Mouse (Mus musculus) forebrain, embryonic 12.5 days (tissue): ENCODE data around the gene Rsu1. TPM values are rescaled to one million over a fixed set of nuclear protein-coding genes. Genes with fewer than 3 reads are reported as not detected.

ENCODE experiments used
- ATAC-seq: fragments of 200-750 bp; cut with Nextera tagmentation; 2 replicates; pipeline ENCODE4 v1.8.0; 2017; ENCODE audit warnings: moderate TSS enrichment; ENCODE audit not compliant: low FRiP score
- H3K27ac ChIP-seq: fragments of 300-500 bp; sonication (generic); 2 replicates; pipeline ENCODE4 v1.5.1; 2016; ENCODE audit warnings: mild to moderate bottlenecking
- H3K27me3 ChIP-seq: fragments of 300-500 bp; sonication (generic); 2 replicates; pipeline ENCODE4 v1.6.1; 2016; ENCODE audit warnings: mild to moderate bottlenecking
- H3K36me3 ChIP-seq: fragments of 300-500 bp; sonication (generic); replicated peaks from 2 replicates; pipeline ENCODE4 v1.6.1; 2016; ENCODE audit warnings: mild to moderate bottlenecking
- H3K4me1 ChIP-seq: fragments of 300-500 bp; sonication (generic); 2 replicates; pipeline ENCODE4 v1.6.1; 2016
- H3K4me2 ChIP-seq: fragments of 300-500 bp; sonication (generic); 2 replicates; pipeline ENCODE4 v1.6.1; 2016; ENCODE audit warnings: mild to moderate bottlenecking, moderate library complexity
- H3K4me3 ChIP-seq: fragments of 300-500 bp; sonication (generic); replicated peaks from 2 replicates; pipeline ENCODE4 v1.5.1; 2016; ENCODE audit warnings: mild to moderate bottlenecking
- H3K9ac ChIP-seq: fragments of 300-500 bp; sonication (generic); 2 replicates; pipeline ENCODE4 v1.6.1; 2016; ENCODE audit warnings: mild to moderate bottlenecking
- H3K9me3 ChIP-seq: fragments of 300-500 bp; sonication (generic); 2 replicates; pipeline ENCODE4 v1.6.1; 2016
- WGBS: fragments of 180-500 bp; shearing (Covaris S2); methylation state at CpG from one replicate; pipeline ENCODE4 v1.1.7; 2016; 5-methylcytosine and 5-hydroxymethylcytosine counted together
- polyA plus RNA-seq: library from polyadenylated mRNA; unstranded; fragments of >200 nt; fragmentation: Nextera tagmentation; extraction: Ambion mirVana; gene quantifications from 2 replicates; pipeline ENCODE4 v1.2.1, GENCODE M21; 2016

The Rsu1 gene
- polyA plus RNA-seq: 59.8 and 65.0 TPM in 2 replicates

DNA sequence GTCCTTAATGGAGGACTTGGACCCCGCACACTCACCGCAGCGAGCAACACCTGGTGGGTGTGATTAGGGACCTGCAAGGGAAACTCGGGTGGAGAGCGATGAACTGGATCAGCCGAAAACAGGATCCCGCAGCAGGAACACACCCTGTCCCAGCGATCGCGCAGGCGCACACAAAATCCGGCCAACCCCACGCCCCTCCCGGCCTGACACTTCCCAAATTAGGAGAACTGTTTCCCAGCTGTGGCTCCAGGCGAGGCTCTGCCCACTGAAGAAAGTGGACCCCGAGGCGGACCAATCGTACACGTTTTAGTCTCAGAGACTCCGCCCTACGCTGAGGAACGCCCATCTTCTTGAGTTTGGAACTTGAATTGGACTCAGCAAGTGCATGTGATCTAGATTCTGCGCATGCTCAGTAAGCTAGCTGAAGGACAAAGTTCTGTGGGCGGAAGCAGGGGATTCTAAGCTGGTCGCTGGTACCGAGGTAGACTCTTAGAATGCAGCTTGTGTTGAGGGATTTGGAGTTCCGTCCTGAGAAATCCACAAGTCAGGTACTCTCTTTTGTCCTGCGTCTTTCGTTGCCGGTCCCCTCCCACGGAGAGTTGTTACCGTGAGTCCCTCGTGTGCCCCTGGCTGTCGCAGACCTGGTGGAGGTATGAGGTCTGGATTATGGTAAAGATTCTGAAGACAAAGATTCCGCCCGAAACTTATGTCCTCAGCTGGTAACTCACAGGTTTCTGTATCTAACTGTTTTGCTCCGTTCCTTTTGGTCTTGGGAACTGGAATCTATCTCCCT is at the start of gene Rsu1:
Gene Rsu1, minus strand, starts transcription at position 251 of the 793 bp plus-strand sequence.
- Histone ChIP-seq H3K27ac (no peak within 1 kb of the TSS), H3K36me3 (no peaks in the 10 kb centered on the region), H3K4me2 (peak within 1 kb of the TSS; percentile 69), H3K4me3 (peak within 1 kb of the TSS; percentile 55), H3K27me3 (no peaks in the 10 kb centered on the region), H3K9ac (peak within 1 kb of the TSS; percentile 62), H3K4me1 (peaks cover 6% of the 10 kb centered on the region), H3K9me3 (no peaks in the 10 kb centered on the region)
- under 1% methylated on average over 37 of the region's 37 CpGs for WGBS
- ATAC-seq: peak; percentile 99

DNA sequence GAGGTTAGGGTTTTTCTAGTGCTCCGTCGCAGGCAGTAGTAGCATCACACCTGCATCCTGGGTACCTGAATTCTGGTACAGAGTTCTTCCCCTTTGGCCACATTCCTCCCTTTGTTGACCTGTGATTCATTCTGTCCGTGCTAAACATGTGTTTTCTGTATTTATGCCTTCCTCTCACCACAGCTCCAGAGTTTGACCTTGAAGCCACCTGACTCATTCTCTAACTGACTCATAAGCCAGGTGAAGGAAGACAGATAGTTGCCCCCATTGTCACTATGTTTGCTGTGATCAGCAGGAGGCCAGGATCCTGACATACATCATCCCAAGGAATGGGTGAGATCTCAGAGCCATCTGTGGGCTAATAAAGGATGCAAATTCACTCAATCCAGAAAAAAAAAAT is 32.2 kb upstream of the Rsu1 start:
- no peak for ATAC-seq

DNA sequence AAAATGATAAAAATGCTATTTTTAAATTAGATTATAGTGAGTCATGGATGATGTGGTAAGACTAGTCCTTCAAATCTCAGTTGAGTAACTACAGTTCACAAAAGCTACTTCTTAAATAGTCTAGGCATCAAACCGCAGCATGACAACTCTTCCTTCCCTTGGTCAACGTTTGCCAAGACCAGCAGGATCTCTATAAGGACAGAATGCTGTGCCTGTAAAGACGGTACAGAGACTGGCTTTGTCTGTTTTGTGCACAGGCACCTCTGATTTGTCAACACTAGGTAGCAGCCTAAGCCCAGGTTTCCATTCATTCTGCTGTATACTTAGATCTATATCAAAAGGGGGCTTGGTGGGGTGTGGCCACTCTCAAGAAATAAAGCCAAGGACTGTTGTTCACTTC is 27.8 kb upstream of the Rsu1 start:
- Histone ChIP-seq H3K9ac (no peak overlapping the region), H3K27me3 (no peaks in the 10 kb centered on the region), H3K4me3 (no peak overlapping the region), H3K27ac (no peak overlapping the region), H3K36me3 (no peaks in the 10 kb centered on the region), H3K4me1 (no peaks in the 10 kb centered on the region), H3K4me2 (no peak overlapping the region), H3K9me3 (no peaks in the 10 kb centered on the region)
- WGBS: 35% methylated on average over 3 of the region's 3 CpGs
- peak; percentile 87 for ATAC-seq

More for the DNA sequence above, 32.2 kb upstream of the Rsu1 start:
- Histone ChIP-seq H3K4me1 (no peaks in the 10 kb centered on the region), H3K4me3 (no peak overlapping the region), H3K27me3 (no peaks in the 10 kb centered on the region), H3K27ac (no peak overlapping the region), H3K9me3 (no peaks in the 10 kb centered on the region), H3K36me3 (no peaks in the 10 kb centered on the region), H3K9ac (no peak overlapping the region), H3K4me2 (no peak overlapping the region)
- WGBS: 90% methylated on average over 3 of the region's 3 CpGs

DNA sequence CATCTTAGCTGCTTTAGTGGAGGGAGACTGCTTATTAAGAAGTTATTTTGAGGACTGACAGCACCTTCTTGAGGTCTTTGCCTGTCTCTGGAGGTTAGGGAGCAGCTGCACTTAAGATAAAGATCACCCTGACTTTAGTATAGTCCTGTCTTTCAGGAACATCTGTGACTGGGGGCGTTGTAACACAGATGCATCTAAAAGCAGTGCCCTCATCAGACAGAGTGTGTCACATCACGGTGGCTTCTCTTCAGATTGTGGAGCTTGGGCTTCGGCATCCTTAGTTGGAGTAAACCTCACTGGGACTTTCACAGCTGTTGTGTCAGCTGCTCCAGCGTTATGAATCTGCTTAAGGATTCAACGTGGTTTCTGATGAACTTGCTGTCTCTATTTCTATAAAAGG is 26.5 kb upstream of the Rsu1 start:
- Histone ChIP-seq H3K4me2 (no peak overlapping the region), H3K27me3 (no peaks in the 10 kb centered on the region), H3K9me3 (no peaks in the 10 kb centered on the region), H3K27ac (no peak overlapping the region), H3K36me3 (no peaks in the 10 kb centered on the region), H3K4me1 (no peaks in the 10 kb centered on the region), H3K9ac (no peak overlapping the region), H3K4me3 (no peak overlapping the region)
- ATAC-seq: no peak
- 75% methylated on average over 5 of the region's 5 CpGs for WGBS

DNA sequence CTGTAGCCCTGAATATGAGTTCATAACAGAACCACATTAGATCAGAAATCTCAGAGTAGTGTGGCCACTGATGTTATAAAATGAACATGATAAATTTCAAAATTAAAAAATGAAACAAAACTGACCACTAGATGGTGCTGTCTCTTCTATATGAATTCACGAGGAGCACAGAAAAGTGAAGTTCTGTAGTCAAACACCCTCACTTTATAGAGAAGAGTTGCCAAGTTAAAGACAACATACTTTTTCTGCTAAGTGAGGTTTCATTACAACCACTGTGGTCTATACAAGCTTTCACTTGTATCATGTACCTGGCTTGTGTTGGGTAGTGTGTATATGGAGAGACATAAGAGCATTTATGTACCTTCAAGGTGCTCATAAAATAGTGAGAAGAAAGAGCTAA is 19.4 kb upstream of the Rsu1 start:
- H3K4me3 ChIP-seq: no peak overlapping the region
- H3K36me3 ChIP-seq: no peaks in the 10 kb centered on the region
- no peaks in the 10 kb centered on the region for H3K27me3 ChIP-seq
- no peaks in the 10 kb centered on the region for H3K4me1 ChIP-seq
- no peaks in the 10 kb centered on the region for H3K9me3 ChIP-seq
- H3K27ac ChIP-seq: no peak overlapping the region
- ATAC-seq: no peak; the same call in 1 of the 2 replicates
- 4% methylated on average over 1 of the region's 1 CpGs for WGBS
- no peak overlapping the region for H3K9ac ChIP-seq
- no peak overlapping the region for H3K4me2 ChIP-seq

DNA sequence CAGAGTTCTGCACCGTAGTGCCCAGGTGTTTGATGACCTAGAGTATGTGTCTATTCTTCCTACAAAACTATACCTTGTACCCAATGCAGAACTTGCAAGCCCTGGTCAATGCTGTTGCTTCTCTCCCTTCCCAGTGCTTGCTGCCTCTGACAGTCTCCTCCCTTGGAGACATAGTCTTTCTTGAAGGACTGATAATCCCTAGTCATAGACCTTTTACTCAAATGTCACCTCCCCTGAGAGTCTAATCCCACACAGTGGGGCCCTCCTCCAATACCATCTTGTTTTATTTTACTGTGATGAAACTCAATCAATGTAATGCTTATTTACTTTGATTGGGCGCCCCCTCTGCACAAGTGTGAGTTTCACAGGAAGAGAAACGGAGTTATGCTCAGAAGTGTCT is 18.9 kb upstream of the Rsu1 start:
- no peaks in the 10 kb centered on the region for H3K4me1 ChIP-seq
- WGBS: 82% methylated on average over 3 of the region's 3 CpGs
- H3K27ac ChIP-seq: no peak overlapping the region
- no peak overlapping the region for H3K9ac ChIP-seq
- H3K4me2 ChIP-seq: no peak overlapping the region
- no peak overlapping the region for H3K4me3 ChIP-seq
- H3K9me3 ChIP-seq: no peaks in the 10 kb centered on the region
- H3K27me3 ChIP-seq: no peaks in the 10 kb centered on the region
- ATAC-seq: no peak
- no peaks in the 10 kb centered on the region for H3K36me3 ChIP-seq

DNA sequence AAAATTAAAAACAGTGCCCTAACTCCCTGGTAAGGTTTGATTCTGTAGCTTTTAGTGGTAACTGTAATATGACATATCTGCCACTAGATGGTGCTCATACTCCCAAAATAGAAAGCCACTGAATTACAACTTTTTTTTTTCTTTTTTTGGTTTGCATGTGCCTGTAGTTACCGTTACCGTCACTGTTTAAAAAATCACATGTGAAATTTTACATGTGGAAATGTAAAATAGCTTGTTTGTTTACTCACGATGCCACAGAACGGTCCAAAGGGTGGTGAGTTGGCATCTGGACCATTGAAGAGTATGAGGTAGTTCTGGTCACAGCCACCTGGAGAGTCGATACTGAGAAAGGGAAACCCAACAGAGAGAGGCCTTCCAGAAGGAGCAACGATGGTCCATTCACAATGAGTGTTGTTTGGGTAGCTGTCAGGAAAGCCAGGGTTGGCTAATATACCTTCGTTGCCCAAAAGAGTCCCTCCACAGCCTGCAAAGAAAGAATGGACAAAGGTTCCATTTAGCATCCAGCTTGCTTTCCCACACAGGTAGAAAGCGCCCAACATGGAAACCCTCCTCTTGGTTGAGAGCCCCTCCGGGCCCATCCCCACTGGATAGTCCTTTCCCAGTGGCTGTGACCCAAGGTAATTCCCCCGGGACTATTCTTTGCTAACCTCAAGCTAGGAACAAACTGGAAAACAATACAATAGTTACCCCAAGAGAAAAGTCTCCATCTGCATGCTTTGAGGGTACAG is 7.1 kb upstream of the Rsu1 start:
- H3K4me2 ChIP-seq: no peak overlapping the region
- H3K9me3 ChIP-seq: no peaks in the 10 kb centered on the region
- no peak overlapping the region for H3K9ac ChIP-seq
- no peak overlapping the region for H3K27ac ChIP-seq
- ATAC-seq: peak; percentile 40; the same call in 1 of the 2 replicates
- H3K4me3 ChIP-seq: no peak overlapping the region
- no peaks in the 10 kb centered on the region for H3K4me1 ChIP-seq
- 61% methylated on average over 10 of the region's 10 CpGs for whole genome bisulfite sequencing
- no peaks in the 10 kb centered on the region for H3K36me3 ChIP-seq
- no peaks in the 10 kb centered on the region for H3K27me3 ChIP-seq

DNA sequence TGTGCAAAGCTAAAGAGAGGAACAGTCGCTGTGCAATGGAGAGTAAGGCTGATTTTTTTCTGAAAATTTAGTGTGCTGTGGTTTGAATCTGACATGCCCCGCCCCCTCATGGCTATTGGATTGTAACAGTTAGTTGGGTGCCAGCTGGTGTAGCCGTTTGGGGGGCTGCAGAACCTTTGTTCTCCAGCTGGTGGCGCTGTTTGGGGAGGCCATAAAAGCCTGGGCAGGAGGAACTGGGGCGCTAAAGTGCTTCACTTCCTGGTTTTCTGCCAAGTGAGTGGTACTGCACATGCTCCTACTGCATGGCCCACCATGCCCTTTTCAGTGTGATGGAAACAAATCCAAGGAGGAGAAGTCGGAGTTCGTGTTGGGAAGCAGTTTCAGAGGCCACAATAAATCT is 4.7 kb upstream of the Rsu1 start:
- H3K36me3 ChIP-seq: no peaks in the 10 kb centered on the region

DNA sequence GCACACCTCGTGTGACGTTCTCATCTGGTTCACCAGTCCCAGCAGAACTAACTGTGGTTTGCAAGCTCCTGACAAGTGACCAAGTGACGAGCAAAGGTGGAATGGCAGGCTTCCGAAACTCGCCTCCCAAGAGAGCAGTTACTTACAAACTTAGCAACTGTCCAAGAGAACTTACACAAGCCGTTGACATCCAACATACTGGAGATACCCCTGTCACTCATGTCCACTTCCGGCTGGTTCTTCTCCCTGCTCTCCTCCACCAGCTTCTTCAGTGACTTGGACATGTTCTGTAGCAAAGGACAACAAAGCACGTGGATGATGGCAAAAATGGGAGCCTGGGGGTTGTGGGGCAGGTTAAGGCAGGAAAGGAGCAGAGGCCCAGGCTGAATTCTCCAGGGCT is 479 bp downstream of the Rsu1 start:
- Histone ChIP-seq H3K4me3 (peak overlapping the region; percentile 55), H3K27me3 (no peaks in the 10 kb centered on the region), H3K4me1 (peaks cover 6% of the 10 kb centered on the region), H3K27ac (no peak overlapping the region), H3K4me2 (peak overlapping the region; percentile 69), H3K36me3 (no peaks in the 10 kb centered on the region), H3K9me3 (no peaks in the 10 kb centered on the region), H3K9ac (peak overlapping the region; percentile 62)
- 63% methylated on average over 8 of the region's 8 CpGs for whole genome bisulfite sequencing
- ATAC-seq: no peak; the same call in 1 of the 2 replicates

More for the DNA sequence above, 4.7 kb upstream of the Rsu1 start:
- Histone ChIP-seq H3K4me1 (peaks cover 1% of the 10 kb centered on the region), H3K9me3 (no peaks in the 10 kb centered on the region), H3K4me2 (no peak overlapping the region), H3K27ac (no peak overlapping the region), H3K9ac (no peak overlapping the region), H3K27me3 (no peaks in the 10 kb centered on the region), H3K4me3 (no peak overlapping the region)
- ATAC-seq: no peak
- WGBS: 57% methylated on average over 7 of the region's 7 CpGs

DNA sequence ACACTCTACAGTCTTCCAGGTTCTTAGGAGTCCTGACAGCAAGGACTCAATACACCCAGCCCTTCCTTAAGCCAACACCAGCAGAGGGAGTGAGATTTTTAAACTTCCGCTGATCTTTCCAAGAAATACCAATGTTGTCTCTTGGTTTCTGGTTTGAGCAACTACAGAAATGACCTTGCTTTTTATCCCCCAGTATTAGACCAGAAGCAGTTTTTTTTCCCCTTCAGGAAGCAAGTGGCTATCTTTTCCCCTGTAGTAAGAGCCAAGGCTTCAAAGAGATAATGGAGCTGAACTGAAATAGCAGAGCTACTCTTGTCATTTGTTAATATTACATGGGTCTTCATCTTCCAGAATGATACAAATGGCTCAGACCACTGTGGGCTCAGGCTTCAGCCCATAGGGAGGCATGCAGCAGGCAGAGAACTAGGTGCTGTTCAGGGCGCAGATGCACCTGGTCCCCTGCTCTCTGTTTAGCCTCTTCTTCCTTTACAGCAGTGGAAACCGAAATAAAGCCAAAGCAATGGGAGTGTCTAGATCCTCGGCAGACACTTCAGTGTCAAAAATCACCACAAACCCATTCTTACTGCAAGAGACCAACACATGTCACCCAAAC is 2.4 kb downstream of the Rsu1 start:
- Histone ChIP-seq H3K36me3 (no peaks in the 10 kb centered on the region), H3K4me1 (peaks cover 6% of the 10 kb centered on the region), H3K27ac (no peak overlapping the region), H3K4me2 (no peak overlapping the region), H3K4me3 (no peak overlapping the region), H3K9ac (no peak overlapping the region), H3K27me3 (no peaks in the 10 kb centered on the region), H3K9me3 (no peaks in the 10 kb centered on the region)
- no peak for ATAC-seq
- 92% methylated on average over 4 of the region's 4 CpGs for WGBS

DNA sequence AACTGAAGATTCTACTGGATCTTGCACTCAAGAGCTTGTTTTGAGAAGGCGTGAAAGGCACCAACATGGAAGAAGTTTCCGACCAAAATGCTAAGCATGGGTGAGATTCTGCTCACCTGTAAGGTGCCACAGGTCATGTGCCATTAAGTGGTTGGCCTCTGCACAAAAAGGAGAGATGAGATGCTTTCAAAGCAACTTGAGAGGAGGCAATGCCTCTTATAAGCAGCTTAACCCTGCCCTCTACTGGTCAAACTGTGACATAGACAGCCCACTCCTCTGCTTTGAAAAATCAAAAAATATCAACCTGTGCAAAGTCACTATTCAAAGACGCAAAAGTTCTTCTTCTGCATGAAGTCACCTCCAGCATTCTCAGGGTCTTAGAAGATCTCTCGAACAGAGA is 6.3 kb downstream of the Rsu1 start:
- H3K9ac ChIP-seq: no peak overlapping the region
- no peaks in the 10 kb centered on the region for H3K4me1 ChIP-seq
- H3K36me3 ChIP-seq: no peaks in the 10 kb centered on the region
- no peaks in the 10 kb centered on the region for H3K9me3 ChIP-seq
- H3K4me3 ChIP-seq: no peak overlapping the region
- H3K27me3 ChIP-seq: no peaks in the 10 kb centered on the region
- WGBS: 44% methylated on average over 4 of the region's 4 CpGs
- no peak overlapping the region for H3K27ac ChIP-seq
- no peak overlapping the region for H3K4me2 ChIP-seq
- ATAC-seq: peak; percentile 72

DNA sequence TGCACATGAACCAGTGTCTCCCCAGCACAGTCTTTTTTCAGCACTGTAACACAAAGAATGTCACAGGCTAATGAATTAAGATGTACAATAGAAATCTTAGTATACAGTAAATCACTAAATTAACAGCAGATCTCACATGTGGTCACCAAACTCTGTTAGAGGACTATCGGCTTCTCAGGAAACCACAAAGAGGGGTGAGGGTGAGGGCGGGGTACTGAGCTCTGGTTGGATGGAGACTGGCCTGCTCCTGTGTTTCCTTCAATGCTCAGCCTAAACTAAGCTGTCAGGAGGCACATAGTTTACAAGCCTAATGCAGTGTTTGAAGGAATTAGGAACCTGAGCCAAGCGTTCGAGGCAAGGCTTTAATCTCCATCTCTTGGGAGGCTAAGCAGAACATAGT is 8.1 kb downstream of the Rsu1 start:
- H3K4me1 ChIP-seq: no peaks in the 10 kb centered on the region
- no peaks in the 10 kb centered on the region for H3K9me3 ChIP-seq
- no peak overlapping the region for H3K9ac ChIP-seq
- H3K4me2 ChIP-seq: no peak overlapping the region
- ATAC-seq: no peak
- H3K4me3 ChIP-seq: no peak overlapping the region
- H3K27me3 ChIP-seq: no peaks in the 10 kb centered on the region
- 81% methylated on average over 4 of the region's 4 CpGs for WGBS
- H3K27ac ChIP-seq: no peak overlapping the region
- no peaks in the 10 kb centered on the region for H3K36me3 ChIP-seq
